Mouse (Mus musculus): ENCODE measurements around the gene Slc23a4.

Gene Slc23a4

GRCm38 (mm10) chr6:34913341-34914040 lies 74.7 kb downstream of the Slc23a4 start:
- no peak for DNase-seq (ENCODE audit: low read depth, low spot score)

DNA sequence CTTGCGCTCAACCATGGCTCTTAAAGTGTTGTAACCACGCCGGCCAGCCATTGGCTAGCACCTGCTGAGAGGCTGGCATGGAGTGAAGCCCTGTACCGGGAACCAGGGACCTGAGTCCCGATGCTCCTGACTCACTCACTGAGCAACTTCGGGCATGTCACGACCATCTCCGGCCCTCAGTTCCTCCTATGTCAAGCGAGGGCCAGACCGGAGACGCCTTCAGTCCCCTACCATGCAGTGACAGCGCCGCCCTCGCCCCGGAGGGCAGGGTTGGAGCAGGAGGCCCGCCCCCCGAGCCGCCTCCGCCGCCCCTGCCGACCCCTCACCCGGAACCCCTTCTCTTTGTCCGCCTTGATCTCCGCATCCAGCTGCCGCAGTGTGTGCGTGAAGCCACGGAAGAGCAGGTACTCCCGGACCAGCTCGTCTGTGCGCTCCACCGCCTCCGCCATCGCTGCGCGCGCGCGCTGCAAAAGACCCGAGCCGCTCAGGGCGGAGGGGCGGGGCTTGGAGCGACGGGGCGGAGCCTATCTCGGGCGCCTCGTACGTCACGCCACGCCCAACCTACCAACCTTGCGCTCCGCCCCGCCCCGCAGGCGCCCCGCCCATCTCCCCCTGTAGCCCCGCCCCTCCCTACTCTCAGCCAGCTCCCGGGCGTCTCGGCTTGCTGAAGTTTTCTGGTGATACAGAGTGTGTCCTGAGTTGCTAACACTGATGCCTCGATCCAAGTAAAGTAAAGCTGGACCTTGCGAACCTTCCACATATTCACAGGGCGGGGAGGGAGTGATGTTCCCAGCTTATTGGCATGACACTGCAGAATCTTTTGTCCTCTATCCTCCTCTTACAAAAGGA lies 77.6 kb downstream of the Slc23a4 start, which contains the start of gene Wdr91:
Gene Wdr91 (minus strand): TSS at position 506 of the 849 bp plus-strand sequence.
- DNase-seq (ENCODE audit: low read depth, low spot score), result peak; percentile 89

GRCm38 (mm10) chr6:34909631-34910345 lies 78.4 kb downstream of the Slc23a4 start:
- DNase-seq (ENCODE audit: low read depth, low spot score), result no peak

DNA sequence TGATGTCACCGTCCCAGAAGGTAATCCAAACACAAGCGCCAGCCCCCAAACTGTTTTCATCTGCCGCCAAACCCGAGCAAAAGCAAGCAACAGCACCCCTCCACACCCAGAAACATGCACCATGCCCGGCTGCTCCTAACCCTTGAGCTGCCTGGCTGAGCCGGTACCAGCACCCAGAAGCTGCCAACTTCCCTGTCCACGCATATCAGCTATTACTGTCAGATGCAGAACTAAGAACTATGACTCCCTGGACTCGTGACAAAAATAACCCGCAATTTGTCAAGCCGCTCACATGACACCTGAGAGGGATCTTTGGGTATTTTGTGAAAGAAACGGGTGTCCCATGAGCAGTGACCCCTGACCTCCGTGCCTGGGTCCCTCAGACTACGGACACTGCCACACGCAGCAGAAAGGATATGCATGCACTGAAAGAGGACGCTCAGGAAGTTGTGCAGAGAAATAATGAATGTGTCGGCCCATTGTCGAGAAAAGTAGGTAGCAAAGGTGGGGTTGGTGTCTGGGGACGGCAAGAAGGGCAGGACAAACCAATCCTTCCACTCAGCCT lies 80.4 kb downstream of the Slc23a4 start:
- DNase-seq (ENCODE audit: low read depth, low spot score), result no peak

DNA sequence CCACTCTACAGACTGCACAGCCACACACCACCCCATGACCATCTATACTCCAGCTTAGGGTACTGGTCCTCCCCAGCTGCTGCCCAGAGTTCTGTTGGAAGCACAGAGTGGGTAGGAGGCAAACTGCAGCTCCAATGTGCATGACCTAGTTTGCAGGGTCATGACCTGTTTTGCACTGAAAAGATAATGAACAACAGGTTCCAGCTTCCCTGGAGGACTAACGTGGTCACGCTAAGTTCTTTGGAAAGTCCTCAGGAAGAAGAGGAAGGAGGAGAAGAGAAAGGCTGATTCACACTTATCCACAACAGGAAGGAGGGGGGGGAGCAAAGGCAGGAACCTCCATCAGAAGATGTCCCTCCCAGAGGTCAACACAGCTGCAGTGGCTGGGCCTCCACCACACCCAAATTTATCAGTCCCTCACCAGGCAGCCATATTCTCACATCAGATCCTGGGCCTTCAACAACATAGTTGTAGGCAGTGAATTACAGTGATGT lies 81.0 kb downstream of the Slc23a4 start:
- no peak for DNase-seq (ENCODE audit: low read depth, low spot score)

GRCm38 (mm10) chr6:34906661-34907060 lies 81.5 kb downstream of the Slc23a4 start:
- DNase-seq (ENCODE audit: low read depth, low spot score), result no peak

GRCm38 (mm10) chr6:34906125-34906524 lies 82.1 kb downstream of the Slc23a4 start:
- DNase-seq (ENCODE audit: low read depth, low spot score), result no peak

DNA sequence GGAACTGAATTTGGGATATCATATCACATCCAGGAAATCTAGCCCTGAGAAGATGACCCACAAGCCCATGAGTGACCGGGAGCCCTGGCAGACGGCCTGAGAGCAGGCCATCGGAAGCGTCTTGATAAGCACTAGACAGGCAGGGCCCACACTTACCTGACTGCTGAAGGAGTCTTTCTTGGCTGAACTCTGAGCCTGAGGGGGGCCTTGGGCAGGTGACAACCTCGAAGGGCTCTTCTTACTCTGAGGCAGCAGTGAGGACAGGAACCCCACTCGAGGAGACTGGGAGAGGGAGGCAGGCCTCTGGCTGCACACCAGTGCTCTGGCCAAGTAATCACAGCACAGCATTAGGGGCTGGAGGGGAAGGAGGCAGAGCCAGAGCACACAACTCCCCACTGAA lies 83.8 kb downstream of the Slc23a4 start:
- no peak for DNase-seq (ENCODE audit: low read depth, low spot score)

GRCm38 (mm10) chr6:34903851-34904250 lies 84.4 kb downstream of the Slc23a4 start:
- DNase-seq (ENCODE audit: low read depth, low spot score), result no peak

- no peak for DNase-seq (ENCODE audit: low read depth, low spot score)
Measured at GRCm38 (mm10) chr6:34903441-34903840, 84.8 kb downstream of the Slc23a4 start.

GRCm38 (mm10) chr6:34902578-34902977 lies 85.6 kb downstream of the Slc23a4 start:
- DNase-seq (ENCODE audit: low read depth, low spot score), result no peak

DNA sequence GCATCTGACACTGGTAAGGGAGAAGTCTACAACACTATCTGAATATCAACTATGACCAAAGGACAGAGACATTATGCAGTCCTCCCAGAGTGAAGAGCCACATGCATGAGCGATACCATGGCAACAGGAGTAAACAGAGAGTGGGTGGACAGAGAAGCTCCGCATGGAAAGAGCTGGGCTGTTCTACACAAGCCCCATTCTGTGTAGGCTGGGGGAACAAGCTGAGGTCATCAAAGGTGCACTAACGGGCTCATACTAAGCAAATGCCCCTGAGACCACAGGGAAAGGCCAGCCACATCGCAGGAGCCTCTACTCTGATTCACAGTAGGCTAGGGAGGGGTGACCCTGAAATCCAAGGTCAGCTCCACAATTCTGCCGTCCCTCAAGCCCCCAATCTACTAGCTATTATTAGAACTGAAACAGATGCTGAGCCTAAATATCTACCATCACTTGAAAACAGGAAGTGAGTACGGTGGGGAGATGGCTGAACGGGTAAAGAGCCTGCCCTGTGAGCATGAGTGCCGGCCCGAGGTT lies 86.2 kb downstream of the Slc23a4 start:
- no peak for DNase-seq (ENCODE audit: low read depth, low spot score)

DNA sequence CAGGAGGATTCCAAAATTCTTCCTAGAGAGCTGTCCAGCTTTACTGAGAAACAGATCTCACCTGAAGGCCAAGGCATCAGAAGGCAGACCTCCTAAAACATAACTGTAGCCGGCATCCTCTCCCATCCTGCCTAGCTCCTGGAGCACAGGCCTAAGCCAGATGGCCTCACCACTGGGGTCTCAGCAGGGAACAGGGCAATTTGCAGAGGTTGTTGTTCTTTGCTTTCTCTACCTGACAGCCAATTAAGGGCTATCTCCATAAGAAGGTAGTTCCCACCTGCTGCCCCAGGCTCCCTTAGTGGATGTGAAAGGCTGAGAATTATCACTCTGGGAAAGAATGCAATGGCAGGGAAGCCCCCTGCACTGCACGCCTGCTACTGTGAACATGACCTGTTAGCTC lies 87.2 kb downstream of the Slc23a4 start:
- no peak for DNase-seq (ENCODE audit: low read depth, low spot score)

GRCm38 (mm10) chr6:34899127-34899526 lies 89.1 kb downstream of the Slc23a4 start:
- no peak for DNase-seq (ENCODE audit: low read depth, low spot score)

GRCm38 (mm10) chr6:34896168-34896780 lies 91.9 kb downstream of the Slc23a4 start:
- DNase-seq (ENCODE audit: low read depth, low spot score), result no peak

DNA sequence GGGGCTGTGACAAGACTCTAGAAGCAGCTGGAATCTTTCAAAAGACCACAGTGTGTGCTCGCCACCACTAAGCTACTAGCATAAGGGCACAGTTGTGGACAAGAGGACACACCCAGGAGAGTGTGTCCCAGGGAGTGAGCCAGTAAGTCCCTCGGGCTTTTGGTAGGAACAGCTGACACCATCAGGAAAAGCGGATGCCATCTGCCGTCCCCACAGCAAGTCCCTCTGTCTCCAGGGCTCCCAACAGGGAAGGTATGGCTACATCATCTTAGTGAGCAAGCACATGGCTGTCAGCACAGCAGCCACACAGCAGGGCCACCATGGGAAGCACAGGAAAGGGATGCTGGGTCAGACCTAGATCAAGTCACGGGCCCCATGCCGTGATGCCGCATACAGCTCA lies 92.6 kb downstream of the Slc23a4 start:
- no peak for DNase-seq (ENCODE audit: low read depth, low spot score)

Measured in forelimb bud, embryonic 11.5 days (tissue).